Mouse (Mus musculus): Measurements from ENCODE around the gene Dgke.

GRCm38 (mm10) chr11:89073541-89073940, 6.9 kb upstream of the Dgke start, which contains the start of gene Gm525:
- TF ChIP-seq CTCF (IDR thresholded peaks at IDR 0.05) (no peak), EP300 (IDR thresholded peaks at IDR 0.05) (no peak)
